Mouse (Mus musculus): ENCODE results near the gene Prg4. TPM values are rescaled to one million over a fixed set of nuclear protein-coding genes. Genes with fewer than 3 reads are reported as not detected.

Prg4 gene
- polyA plus RNA-seq, 1 experiment: not detected

GRCm38 (mm10) chr1:150425665-150426064, 40.3 kb downstream of the Prg4 start:
- TF ChIP-seq TAL1 (IDR thresholded peaks at IDR 0.05; ENCODE audit: low read length) (no peak), GATA1 (IDR thresholded peaks at IDR 0.05; ENCODE audit: low read length) (no peak)
- H3K9me3 ChIP-seq (ENCODE audit: control insufficient read depth, low read length): no peaks in the 10 kb centered on the region
- H3K4me1 ChIP-seq (ENCODE audit: control insufficient read depth): no peaks in the 10 kb centered on the region
- peaks cover 97% of the 10 kb centered on the region for H3K36me3 ChIP-seq (ENCODE audit: control insufficient read depth)
- H3K27me3 ChIP-seq (ENCODE audit: control insufficient read depth): no peaks in the 10 kb centered on the region
- no peak overlapping the region for H3K4me3 ChIP-seq (replicated peaks)

GRCm38 (mm10) chr1:150418426-150418825, 47.5 kb downstream of the Prg4 start:
- Histone ChIP-seq H3K4me3 (replicated peaks) (no peak overlapping the region), H3K9me3 (ENCODE audit: control insufficient read depth, low read length) (no peaks in the 10 kb centered on the region), H3K27me3 (ENCODE audit: control insufficient read depth) (no peaks in the 10 kb centered on the region), H3K4me1 (ENCODE audit: control insufficient read depth) (no peaks in the 10 kb centered on the region), H3K36me3 (ENCODE audit: control insufficient read depth) (peaks cover 96% of the 10 kb centered on the region)
- TF ChIP-seq GATA1 (IDR thresholded peaks at IDR 0.05; ENCODE audit: low read length) (no peak), TAL1 (IDR thresholded peaks at IDR 0.05; ENCODE audit: low read length) (no peak)

GRCm38 (mm10) chr1:150416006-150416405, 50.0 kb downstream of the Prg4 start:
- Histone ChIP-seq H3K4me3 (replicated peaks) (no peak overlapping the region), H3K9me3 (ENCODE audit: control insufficient read depth, low read length) (no peaks in the 10 kb centered on the region), H3K4me1 (ENCODE audit: control insufficient read depth) (no peaks in the 10 kb centered on the region), H3K36me3 (ENCODE audit: control insufficient read depth) (peaks cover 93% of the 10 kb centered on the region), H3K27me3 (ENCODE audit: control insufficient read depth) (no peaks in the 10 kb centered on the region)
- no peak for TF ChIP-seq TAL1 (IDR thresholded peaks at IDR 0.05; ENCODE audit: low read length)
- TF ChIP-seq GATA1 (IDR thresholded peaks at IDR 0.05; ENCODE audit: low read length): no peak

GRCm38 (mm10) chr1:150409996-150410395, 56.0 kb downstream of the Prg4 start:
- no peak for TF ChIP-seq TAL1 (IDR thresholded peaks at IDR 0.05; ENCODE audit: low read length)

GRCm38 (mm10) chr1:150407285-150407684, 58.7 kb downstream of the Prg4 start:
- Histone ChIP-seq H3K27me3 (ENCODE audit: control insufficient read depth) (no peaks in the 10 kb centered on the region), H3K4me1 (ENCODE audit: control insufficient read depth) (no peaks in the 10 kb centered on the region), H3K36me3 (ENCODE audit: control insufficient read depth) (peaks cover 97% of the 10 kb centered on the region), H3K9me3 (ENCODE audit: control insufficient read depth, low read length) (no peaks in the 10 kb centered on the region), H3K4me3 (replicated peaks) (no peak overlapping the region)
- no peak for TF ChIP-seq TAL1 (IDR thresholded peaks at IDR 0.05; ENCODE audit: low read length)
- no peak for TF ChIP-seq GATA1 (IDR thresholded peaks at IDR 0.05; ENCODE audit: low read length)

More at GRCm38 (mm10) chr1:150409996-150410395, 56.0 kb downstream of the Prg4 start:
- Histone ChIP-seq H3K36me3 (ENCODE audit: control insufficient read depth) (peaks cover 96% of the 10 kb centered on the region), H3K27me3 (ENCODE audit: control insufficient read depth) (no peaks in the 10 kb centered on the region), H3K4me1 (ENCODE audit: control insufficient read depth) (no peaks in the 10 kb centered on the region), H3K9me3 (ENCODE audit: control insufficient read depth, low read length) (no peaks in the 10 kb centered on the region), H3K4me3 (replicated peaks) (no peak overlapping the region)

GRCm38 (mm10) chr1:150404555-150404954, 61.4 kb downstream of the Prg4 start:
- H3K27me3 ChIP-seq (ENCODE audit: control insufficient read depth): no peaks in the 10 kb centered on the region
- no peaks in the 10 kb centered on the region for H3K4me1 ChIP-seq (ENCODE audit: control insufficient read depth)
- H3K9me3 ChIP-seq (ENCODE audit: control insufficient read depth, low read length): no peaks in the 10 kb centered on the region
- no peak overlapping the region for H3K4me3 ChIP-seq (replicated peaks)
- TF ChIP-seq GATA1 (IDR thresholded peaks at IDR 0.05; ENCODE audit: low read length): no peak
- no peak for TF ChIP-seq TAL1 (IDR thresholded peaks at IDR 0.05; ENCODE audit: low read length)
- peaks cover 96% of the 10 kb centered on the region for H3K36me3 ChIP-seq (ENCODE audit: control insufficient read depth)

GRCm38 (mm10) chr1:150403914-150404313, 62.1 kb downstream of the Prg4 start:
- H3K36me3 ChIP-seq (ENCODE audit: control insufficient read depth): peaks cover 96% of the 10 kb centered on the region
- H3K27me3 ChIP-seq (ENCODE audit: control insufficient read depth): no peaks in the 10 kb centered on the region
- no peaks in the 10 kb centered on the region for H3K4me1 ChIP-seq (ENCODE audit: control insufficient read depth)
- H3K9me3 ChIP-seq (ENCODE audit: control insufficient read depth, low read length): no peaks in the 10 kb centered on the region
- H3K4me3 ChIP-seq (replicated peaks): no peak overlapping the region
- TF ChIP-seq TAL1 (IDR thresholded peaks at IDR 0.05; ENCODE audit: low read length) (no peak), GATA1 (IDR thresholded peaks at IDR 0.05; ENCODE audit: low read length) (no peak)

Other genes starting within 250 kb of the Prg4 start
- not detected in 2 replicates for gene Pdc, start 146.7 kb downstream of the Prg4 start, polyA plus RNA-seq (2012)
- gene Tpr, start 73.3 kb downstream of the Prg4 start, polyA plus RNA-seq (2012): 10.9 and 16.4 TPM in 2 replicates
- gene Odr4, start 73.1 kb downstream of the Prg4 start, polyA plus RNA-seq (2012): 0.43 and 0.76 TPM in 2 replicates

All from erythroblast, embryonic 14.5 days (primary cell).